Mouse (Mus musculus): ENCODE measurements around the gene E2f7. TPM values are rescaled to one million over a fixed set of nuclear protein-coding genes. Genes with fewer than 3 reads are reported as not detected.

E2f7 gene
- total RNA-seq, 2 experiments from 2014 or later, result 2.9 to 3.2 TPM

GRCm38 (mm10) chr10:110832336-110832735 is 87.1 kb downstream of the E2f7 start:
- intact Hi-C loops (cut with DNase I), result no loop called here
- DNase-seq, result peak in 1 of 2 experiments; percentile 9

GRCm38 (mm10) chr10:110835115-110835806 is 90.0 kb downstream of the E2f7 start:
- no peak for DNase-seq
- intact Hi-C loops (cut with DNase I), result no loop called here

Other genes with a start within 250 kb of the E2f7 start
- gene Csrp2, start 174.3 kb downstream of the E2f7 start, total RNA-seq (2021), result 10 to 100 TPM; 92.6 to 95.4 TPM

Data from heart, postnatal 14 days (tissue).